Mouse (Mus musculus): ENCODE measurements at regions not wholly inside any gene's neighbourhood (a gene's known extent, or its start where the extent isn't known, plus 50 kb on each side); places are given as distances from the start of the nearest gene placed in this dataset.

DNA sequence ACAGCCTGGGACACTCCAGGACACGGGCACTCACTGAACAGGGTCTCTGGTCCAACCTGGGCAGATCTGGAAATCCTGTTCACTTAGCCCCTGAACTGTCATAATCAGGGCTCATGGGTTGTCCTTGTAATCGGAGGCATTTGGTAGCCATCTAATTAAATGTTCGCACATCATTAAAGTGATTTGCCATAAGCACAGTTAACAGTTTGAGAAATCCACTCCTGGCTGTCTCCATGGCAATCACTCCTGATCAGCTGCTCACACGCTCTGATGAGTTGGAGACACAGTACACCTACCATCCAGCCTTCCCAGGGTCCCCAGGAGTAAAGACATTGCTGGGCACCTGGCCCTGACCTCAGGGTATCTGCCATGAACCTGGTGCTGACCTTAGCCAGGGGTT lies 60.6 kb downstream of the Hmx1 start:
- Histone ChIP-seq H3K4me1 (peaks cover 8% of the 10 kb centered on the region), H3K4me3 (no peak overlapping the region), H3K9me3 (no peaks in the 10 kb centered on the region), H3K27me3 (ENCODE audit: insufficient read depth, poor library complexity, severe bottlenecking) (peaks cover 75% of the 10 kb centered on the region), H3K27ac (no peak overlapping the region), H3K36me3 (no peaks in the 10 kb centered on the region)
- DNase-seq (ENCODE audit: low spot score), result no peak
- WGBS, result 73% methylated on average over 4 of the region's 4 CpGs

Measured in heart, embryonic 10.5 days (tissue).